Mouse (Mus musculus) E14TG2a.4 (cell line): ENCODE results near the gene Fbp1.

Experiments
- H3K27me3 ChIP-seq: 2 replicates; pipeline ENCODE4 v1.6.1; 2014; ENCODE audit warnings: low read length, control low read depth; ENCODE audit not compliant: insufficient read depth
- H3K36me3 ChIP-seq: 2 replicates; pipeline ENCODE4 v1.6.1; 2014; ENCODE audit warnings: low read length, control low read depth; ENCODE audit not compliant: insufficient read depth
- H3K4me1 ChIP-seq: replicated peaks from 2 replicates; pipeline ENCODE4 v1.6.1; 2014; ENCODE audit warnings: low read depth, low read length, control low read depth
- H3K4me3 ChIP-seq: replicated peaks from 2 replicates; pipeline ENCODE4 v1.5.1; 2014; ENCODE audit warnings: mild to moderate bottlenecking, low read length
- H3K9me3 ChIP-seq: 2 replicates; pipeline ENCODE4 v1.6.1; 2014; ENCODE audit warnings: low read length, control low read depth
- CTCF ChIP-seq: conservative IDR thresholded peaks from 2 replicates; pipeline ENCODE4 v1.5.1; 2014; ENCODE audit warnings: low read length
- NANOG ChIP-seq: IDR thresholded peaks from 2 replicates; pipeline ENCODE4 v1.6.1; 2014; ENCODE audit warnings: borderline replicate concordance, low read length, mixed read lengths
- POU5F1 ChIP-seq: IDR thresholded peaks from 2 replicates; pipeline ENCODE4 v1.6.1; 2014; ENCODE audit warnings: low read length, borderline replicate concordance

The Fbp1 gene

DNA sequence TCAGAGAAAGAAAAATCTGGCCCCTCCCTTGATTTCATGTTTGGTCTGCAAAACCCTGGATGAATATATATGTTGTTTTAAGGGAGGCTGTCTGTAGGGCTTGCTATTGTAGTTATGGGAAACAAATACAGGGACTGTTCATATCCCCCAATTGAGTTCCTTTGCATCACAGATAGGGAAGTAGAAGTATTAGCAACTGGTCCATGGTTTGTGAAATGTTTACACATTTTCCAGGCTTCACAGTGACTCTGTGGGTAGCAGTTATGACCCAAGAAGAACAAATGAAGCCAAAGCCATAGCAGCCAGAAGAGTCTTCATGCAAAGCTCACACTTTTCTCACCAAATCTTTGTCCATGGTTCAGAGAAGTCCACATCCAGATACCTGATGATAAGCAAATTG is 13.1 kb upstream of the Fbp1 start:
- Histone ChIP-seq H3K4me3 (no peak overlapping the region), H3K27me3 (peaks cover 3% of the 10 kb centered on the region; the same call in 1 of the 2 replicates), H3K9me3 (no peaks in the 10 kb centered on the region), H3K36me3 (no peaks in the 10 kb centered on the region), H3K4me1 (peaks cover 13% of the 10 kb centered on the region)
- TF ChIP-seq CTCF (no peak), NANOG (no peak), POU5F1 (no peak)

- TF ChIP-seq POU5F1: no peak
- no peak for TF ChIP-seq CTCF
- Histone ChIP-seq H3K9me3 (no peaks in the 10 kb centered on the region), H3K36me3 (no peaks in the 10 kb centered on the region), H3K27me3 (peaks cover 2% of the 10 kb centered on the region; the same call in 1 of the 2 replicates), H3K4me3 (no peak overlapping the region), H3K4me1 (peaks cover 13% of the 10 kb centered on the region)
These were observed 10.0 kb upstream of the Fbp1 start for GRCm38 (mm10) chr13:62897927-62898646.

GRCm38 (mm10) chr13:62893044-62893842 is 5.2 kb upstream of the Fbp1 start:
- Histone ChIP-seq H3K27me3 (peaks cover 23% of the 10 kb centered on the region), H3K9me3 (no peaks in the 10 kb centered on the region), H3K36me3 (no peaks in the 10 kb centered on the region), H3K4me1 (peaks cover 5% of the 10 kb centered on the region), H3K4me3 (no peak overlapping the region)
- TF ChIP-seq CTCF: no peak
- TF ChIP-seq POU5F1: no peak
- no peak for TF ChIP-seq NANOG

DNA sequence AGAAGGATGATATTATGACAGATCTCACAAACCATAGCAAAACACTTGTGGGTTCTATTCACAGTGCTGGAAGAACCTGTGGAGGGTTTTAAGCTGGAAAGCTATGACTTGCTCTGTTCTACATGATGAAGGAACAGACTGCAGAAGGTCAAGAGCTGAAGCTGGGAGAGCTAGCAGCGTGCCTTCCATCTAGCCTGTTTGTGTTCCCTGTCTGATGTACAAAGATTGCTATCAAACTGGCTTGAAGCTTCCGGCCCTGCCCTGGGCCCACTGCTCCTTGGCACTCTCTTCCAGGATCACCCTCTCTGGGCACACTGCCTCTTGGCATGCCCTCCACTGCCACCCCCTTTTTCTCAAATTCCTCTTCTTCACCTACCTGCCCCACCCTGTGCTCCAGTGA is 1.2 kb upstream of the Fbp1 start:
- Histone ChIP-seq H3K4me1 (peaks cover 23% of the 10 kb centered on the region), H3K36me3 (no peaks in the 10 kb centered on the region), H3K4me3 (no peak overlapping the region), H3K27me3 (peaks cover 45% of the 10 kb centered on the region), H3K9me3 (no peaks in the 10 kb centered on the region)
- no peak for TF ChIP-seq NANOG
- no peak for TF ChIP-seq POU5F1
- TF ChIP-seq CTCF: no peak

DNA sequence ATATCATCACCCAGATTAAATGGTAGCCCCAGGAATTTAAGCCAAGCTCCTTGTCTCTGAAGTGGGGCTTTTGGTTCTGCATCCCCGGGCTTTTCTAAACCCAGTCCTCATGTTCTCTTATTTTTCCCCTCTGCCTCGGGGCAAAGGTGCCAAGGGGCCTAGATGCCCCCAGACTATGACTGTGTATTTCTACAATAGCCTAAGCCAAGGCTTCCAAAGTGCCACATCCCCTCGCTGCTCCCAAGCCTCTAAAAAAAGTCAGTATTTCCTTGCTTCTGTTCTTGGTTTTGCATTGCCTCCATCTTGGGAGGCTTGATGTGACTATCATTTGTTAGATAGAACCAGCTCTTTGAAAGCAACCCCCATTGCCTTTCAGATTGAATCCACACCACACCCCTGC is 3.5 kb downstream of the Fbp1 start:
- Histone ChIP-seq H3K36me3 (no peaks in the 10 kb centered on the region), H3K27me3 (peaks cover 42% of the 10 kb centered on the region), H3K9me3 (no peaks in the 10 kb centered on the region), H3K4me3 (no peak overlapping the region), H3K4me1 (peaks cover 34% of the 10 kb centered on the region)
- TF ChIP-seq CTCF: no peak
- TF ChIP-seq NANOG: no peak
- no peak for TF ChIP-seq POU5F1

DNA sequence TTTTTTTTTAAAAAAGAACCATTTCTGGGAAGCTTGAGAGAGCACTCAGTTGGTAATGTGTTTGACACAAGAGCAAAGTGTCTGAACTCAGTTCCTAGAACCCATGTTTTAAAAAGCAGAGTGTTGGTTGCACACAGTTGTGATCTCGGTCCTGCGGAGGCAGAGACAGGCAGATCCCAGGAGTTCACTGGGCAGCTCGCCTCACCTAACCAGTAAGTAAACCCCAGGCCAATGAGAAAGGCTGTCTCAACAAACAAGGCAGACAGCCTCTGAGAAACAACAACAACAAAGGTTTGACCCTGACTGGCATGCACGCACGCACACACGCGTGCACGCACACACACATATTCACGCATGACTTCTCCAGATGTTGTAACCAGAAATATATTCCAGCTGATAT is 4.2 kb downstream of the Fbp1 start:
- Histone ChIP-seq H3K4me1 (peaks cover 39% of the 10 kb centered on the region), H3K4me3 (no peak overlapping the region), H3K9me3 (no peaks in the 10 kb centered on the region), H3K36me3 (no peaks in the 10 kb centered on the region), H3K27me3 (peaks cover 36% of the 10 kb centered on the region)
- no peak for TF ChIP-seq CTCF
- TF ChIP-seq NANOG: no peak
- TF ChIP-seq POU5F1: no peak

DNA sequence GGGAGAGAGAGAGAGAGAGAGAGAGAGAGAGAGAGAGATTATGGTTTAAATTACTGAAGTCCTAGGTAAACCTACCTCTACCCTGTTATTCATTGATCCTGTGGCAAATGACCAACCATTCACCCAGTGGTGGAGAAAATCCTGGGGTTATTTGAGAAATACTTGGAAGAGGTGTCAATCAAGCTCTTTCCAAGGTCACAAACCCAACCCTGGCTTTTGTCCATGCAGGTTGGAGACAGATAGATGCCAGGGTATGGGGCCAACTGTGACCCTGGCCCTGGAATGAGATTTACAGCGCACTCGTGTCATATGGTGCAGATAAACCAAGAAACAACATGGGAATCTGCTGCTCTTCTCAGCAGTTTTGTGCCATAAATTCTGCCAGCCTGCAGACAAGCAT is 4.6 kb downstream of the Fbp1 start:
- peaks cover 31% of the 10 kb centered on the region for H3K27me3 ChIP-seq
- TF ChIP-seq NANOG (no peak), CTCF (no peak), POU5F1 (no peak)
- no peak overlapping the region for H3K4me3 ChIP-seq
- H3K9me3 ChIP-seq: no peaks in the 10 kb centered on the region
- peaks cover 40% of the 10 kb centered on the region for H3K4me1 ChIP-seq
- H3K36me3 ChIP-seq: no peaks in the 10 kb centered on the region

DNA sequence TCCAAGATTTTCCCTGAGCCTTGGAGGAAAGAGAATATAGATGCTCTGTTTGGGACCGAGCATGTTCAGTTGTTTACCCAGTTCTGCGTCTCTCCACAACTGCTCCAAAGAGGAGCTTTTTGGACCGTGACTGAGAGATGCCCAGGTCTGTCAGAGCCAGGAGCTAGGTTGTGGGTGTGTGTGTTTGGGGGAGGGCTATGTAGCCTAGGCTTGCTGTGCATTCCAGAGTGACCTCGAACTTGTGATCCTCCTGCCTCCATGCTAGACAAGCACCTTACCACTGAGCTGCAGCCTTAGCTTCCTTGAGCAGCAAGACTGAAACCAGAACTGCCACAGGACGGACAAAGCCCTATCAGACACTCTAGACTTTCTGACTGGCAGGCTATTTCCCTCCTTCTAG is 5.2 kb downstream of the Fbp1 start:
- H3K4me3 ChIP-seq: no peak overlapping the region
- peaks cover 29% of the 10 kb centered on the region for H3K27me3 ChIP-seq
- H3K4me1 ChIP-seq: peaks cover 41% of the 10 kb centered on the region
- H3K36me3 ChIP-seq: no peaks in the 10 kb centered on the region
- H3K9me3 ChIP-seq: no peaks in the 10 kb centered on the region
- TF ChIP-seq NANOG (no peak), POU5F1 (no peak), CTCF (no peak)
